Mouse (Mus musculus): ENCODE results near the gene Sae1. TPM values are rescaled to one million over a fixed set of nuclear protein-coding genes. Genes with fewer than 3 reads are reported as not detected.

The Sae1 gene
- polyA plus RNA-seq, 1 experiment, result 92.9 TPM

GRCm38 (mm10) chr7:16405516-16406351 is 18.1 kb upstream of the Sae1 start:
- peak; percentile 96 for TF ChIP-seq GATA1 (IDR thresholded peaks at IDR 0.05; ENCODE audit: low read length)

GRCm38 (mm10) chr7:16405073-16405455 is 17.5 kb upstream of the Sae1 start:
- TF ChIP-seq GATA1 (IDR thresholded peaks at IDR 0.05; ENCODE audit: low read length), result no peak

GRCm38 (mm10) chr7:16404315-16405072 is 16.9 kb upstream of the Sae1 start:
- no peak for TF ChIP-seq GATA1 (IDR thresholded peaks at IDR 0.05; ENCODE audit: low read length)

- TF ChIP-seq GATA1 (IDR thresholded peaks at IDR 0.05; ENCODE audit: low read length), result no peak
Observed at GRCm38 (mm10) chr7:16402968-16403948, 15.7 kb upstream of the Sae1 start.

- no peak for TF ChIP-seq GATA1 (IDR thresholded peaks at IDR 0.05; ENCODE audit: low read length)
Observed at GRCm38 (mm10) chr7:16402449-16402848, 14.8 kb upstream of the Sae1 start.

GRCm38 (mm10) chr7:16401991-16402431 is 14.4 kb upstream of the Sae1 start:
- no peak for TF ChIP-seq GATA1 (IDR thresholded peaks at IDR 0.05; ENCODE audit: low read length)

GRCm38 (mm10) chr7:16400689-16401611 is 13.3 kb upstream of the Sae1 start, which contains the start of gene Zc3h4:
TSS of gene Zc3h4 (plus strand) at chr7:16400910.
- peak; percentile 17 for TF ChIP-seq GATA1 (IDR thresholded peaks at IDR 0.05; ENCODE audit: low read length)

- TF ChIP-seq GATA1 (IDR thresholded peaks at IDR 0.05; ENCODE audit: low read length), result no peak
Observed at GRCm38 (mm10) chr7:16399820-16400688, 12.4 kb upstream of the Sae1 start.

- TF ChIP-seq GATA1 (IDR thresholded peaks at IDR 0.05; ENCODE audit: low read length), result no peak
Observed at GRCm38 (mm10) chr7:16399098-16399819, 11.7 kb upstream of the Sae1 start.

GRCm38 (mm10) chr7:16398387-16399050 is 10.9 kb upstream of the Sae1 start:
- no peak for TF ChIP-seq GATA1 (IDR thresholded peaks at IDR 0.05; ENCODE audit: low read length)

GRCm38 (mm10) chr7:16397465-16397864 is 9.9 kb upstream of the Sae1 start:
- TF ChIP-seq GATA1 (IDR thresholded peaks at IDR 0.05; ENCODE audit: low read length), result no peak

GRCm38 (mm10) chr7:16395944-16396343 is 8.3 kb upstream of the Sae1 start:
- TF ChIP-seq GATA1 (IDR thresholded peaks at IDR 0.05; ENCODE audit: low read length), result no peak
